Mouse (Mus musculus) kidney, postnatal 36 days (tissue): ENCODE data around the gene Eif5a.
A peak's percentile ranks its signal among the peaks of the same experiment; 100 is the strongest.
"Not testable (repeated sequence)": the region's sequence is repeated elsewhere in the genome, so short reads cannot be mapped to it uniquely, and the experiment has no call there.

Experiments used
- DNase-seq, 2 experiments: peaks; one replicate each; pipeline ENCODE4 v3.0.0; 2021 to 2022; ENCODE audit warnings: mixed read lengths in 2 of 2

Gene Eif5a

GRCm38 (mm10) chr11:69921114-69922011 lies at the start of gene Eif5a:
TSS of gene Eif5a (minus strand) at chr11:69921958.
- DNase-seq, result peak; percentile 100

GRCm38 (mm10) chr11:69970775-69971174 lies 49.0 kb upstream of the Eif5a start:
- DNase-seq, result no peak

GRCm38 (mm10) chr11:69970222-69970621 lies 48.5 kb upstream of the Eif5a start:
- no peak for DNase-seq

GRCm38 (mm10) chr11:69968793-69969192 lies 47.0 kb upstream of the Eif5a start:
- no peak for DNase-seq

- DNase-seq, result no peak
Measured at GRCm38 (mm10) chr11:69966860-69967517, 45.2 kb upstream of the Eif5a start.

GRCm38 (mm10) chr11:69966006-69966859 lies 44.5 kb upstream of the Eif5a start:
- peak; percentile 64 to 75 for DNase-seq

GRCm38 (mm10) chr11:69965271-69966005 lies 43.7 kb upstream of the Eif5a start:
- DNase-seq, result peak; percentile 68 to 72

GRCm38 (mm10) chr11:69964650-69965270 lies 43.0 kb upstream of the Eif5a start, which contains the start of gene Cldn7:
TSS of gene Cldn7 (plus strand) at chr11:69964779.
- DNase-seq, result no peak

GRCm38 (mm10) chr11:69961841-69962240 lies 40.1 kb upstream of the Eif5a start:
- DNase-seq, result no peak

- no peak for DNase-seq
Measured at GRCm38 (mm10) chr11:69960616-69961015, 38.9 kb upstream of the Eif5a start.

GRCm38 (mm10) chr11:69956218-69956617 lies 34.5 kb upstream of the Eif5a start:
- DNase-seq, result peak in 1 of 2 experiments; percentile 32

GRCm38 (mm10) chr11:69955618-69956017 lies 33.9 kb upstream of the Eif5a start:
- DNase-seq, result not testable (repeated sequence)

- DNase-seq, result no peak
Measured at GRCm38 (mm10) chr11:69953267-69953915, 31.6 kb upstream of the Eif5a start.

- no peak for DNase-seq
Measured at GRCm38 (mm10) chr11:69952274-69952673, 30.5 kb upstream of the Eif5a start.

- peak in 1 of 2 experiments; percentile 64 for DNase-seq
Measured at GRCm38 (mm10) chr11:69950807-69951459, 29.2 kb upstream of the Eif5a start.

GRCm38 (mm10) chr11:69948763-69949150 lies 27.0 kb upstream of the Eif5a start:
- DNase-seq, result peak; percentile 91 to 95

- peak; percentile 93 to 95 for DNase-seq
Measured at GRCm38 (mm10) chr11:69948066-69948762, 26.5 kb upstream of the Eif5a start, which contains the start of gene Slc2a4. TSS of gene Slc2a4 (minus strand) at chr11:69948188.

- peak; percentile 43 to 76 for DNase-seq
Measured at GRCm38 (mm10) chr11:69947337-69948065, 25.7 kb upstream of the Eif5a start.
